Mouse (Mus musculus) kidney, adult 11 months (tissue): Measurements from ENCODE around the gene Tgm2.
A peak's percentile ranks its signal among the peaks of the same experiment; 100 is the strongest.

ENCODE experiments used
- DNase-seq: peaks from one replicate; pipeline ENCODE4 v3.0.0; 2022

The Tgm2 gene

GRCm38 (mm10) chr2:158146223-158146622 lies at the start of gene Tgm2:
Tgm2 (minus strand) TSS chr2:158146436.
- DNase-seq, result peak; percentile 89

GRCm38 (mm10) chr2:158194945-158195640 lies 48.9 kb upstream of the Tgm2 start:
- DNase-seq, result no peak

DNA sequence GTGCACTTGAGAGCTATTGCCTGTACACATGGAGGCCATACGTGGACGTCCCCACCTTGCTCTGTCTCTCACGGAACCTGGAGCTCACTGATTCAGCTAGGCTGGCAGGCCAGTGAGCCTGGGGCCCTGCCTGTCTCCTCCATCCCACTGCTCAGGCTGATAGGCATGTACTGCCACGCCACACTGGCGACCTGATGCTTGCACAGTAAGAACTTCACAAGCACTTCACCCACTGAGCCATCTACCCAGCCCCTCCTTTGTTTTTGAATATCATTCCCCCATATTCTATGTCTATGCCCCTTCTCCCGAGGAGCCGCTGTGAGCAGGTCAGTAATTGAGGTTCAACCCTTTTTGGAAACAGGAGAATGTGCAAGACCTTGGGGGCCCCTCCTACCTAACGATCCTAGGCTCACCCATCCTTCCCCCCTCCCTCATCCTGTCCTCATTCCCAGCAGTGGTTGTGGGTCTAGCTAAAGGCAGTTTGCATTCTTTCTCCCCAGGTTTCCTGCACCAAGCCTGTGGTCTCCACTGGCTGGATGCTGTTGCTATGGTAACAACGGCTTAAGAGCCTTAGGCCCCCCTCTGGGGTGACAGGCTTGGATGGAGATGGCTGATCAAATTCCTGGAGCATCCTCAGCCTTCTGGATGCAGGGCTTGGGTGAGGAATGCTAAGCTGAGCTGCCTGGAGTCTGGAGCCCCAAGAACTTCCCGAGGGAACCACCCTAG lies 47.5 kb upstream of the Tgm2 start:
- DNase-seq, result no peak

DNA sequence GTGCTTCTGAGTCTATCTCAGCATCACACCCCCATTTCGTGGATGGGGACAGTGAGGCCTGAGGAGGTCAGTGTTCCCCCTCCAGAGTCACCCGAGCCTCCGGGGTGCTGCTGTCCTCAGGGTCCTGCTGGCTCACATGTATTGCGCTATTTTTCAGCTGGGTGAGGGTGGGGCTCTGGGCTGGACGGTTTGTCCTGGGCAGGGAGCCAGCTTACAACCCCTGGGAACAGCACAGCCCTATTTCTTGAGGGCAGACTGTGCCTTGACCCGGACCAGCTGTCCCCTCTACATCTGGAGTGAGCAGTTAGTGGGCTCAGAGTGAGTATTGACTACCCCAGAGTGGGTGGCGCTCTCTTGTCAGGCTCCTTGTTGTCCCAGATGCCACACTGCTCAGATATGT lies 44.9 kb upstream of the Tgm2 start:
- no peak for DNase-seq

GRCm38 (mm10) chr2:158189451-158189850 lies 43.2 kb upstream of the Tgm2 start:
- no peak for DNase-seq

- DNase-seq, result no peak
These were observed 40.1 kb upstream of the Tgm2 start for GRCm38 (mm10) chr2:158186206-158186871.

- no peak for DNase-seq
These were observed 37.0 kb upstream of the Tgm2 start for GRCm38 (mm10) chr2:158183266-158183665.

DNA sequence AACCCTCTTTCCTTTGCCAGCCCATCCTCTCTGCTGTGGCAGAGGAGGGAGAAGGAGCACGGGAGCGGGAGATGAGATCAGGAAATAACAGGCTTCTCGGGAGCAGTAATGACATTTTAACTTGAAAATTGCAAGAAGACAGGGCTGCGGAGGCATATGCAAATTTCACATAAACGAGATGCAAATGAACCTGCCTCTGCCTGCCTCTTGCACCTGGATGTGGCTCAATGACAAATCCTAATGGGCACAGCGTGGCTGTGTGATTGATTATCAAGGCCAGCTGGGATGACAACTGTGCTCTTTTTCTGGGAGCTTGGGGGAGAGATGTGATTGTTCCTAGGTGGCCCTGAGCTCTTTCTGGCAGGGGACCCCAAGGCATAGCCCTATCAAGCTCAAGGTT lies 35.7 kb upstream of the Tgm2 start:
- DNase-seq, result no peak

GRCm38 (mm10) chr2:158180797-158181196 lies 34.6 kb upstream of the Tgm2 start:
- no peak for DNase-seq

- DNase-seq, result no peak
These were observed 33.3 kb upstream of the Tgm2 start for GRCm38 (mm10) chr2:158179370-158180111.

GRCm38 (mm10) chr2:158178696-158179369 lies 32.6 kb upstream of the Tgm2 start:
- peak; percentile 73 for DNase-seq

DNA sequence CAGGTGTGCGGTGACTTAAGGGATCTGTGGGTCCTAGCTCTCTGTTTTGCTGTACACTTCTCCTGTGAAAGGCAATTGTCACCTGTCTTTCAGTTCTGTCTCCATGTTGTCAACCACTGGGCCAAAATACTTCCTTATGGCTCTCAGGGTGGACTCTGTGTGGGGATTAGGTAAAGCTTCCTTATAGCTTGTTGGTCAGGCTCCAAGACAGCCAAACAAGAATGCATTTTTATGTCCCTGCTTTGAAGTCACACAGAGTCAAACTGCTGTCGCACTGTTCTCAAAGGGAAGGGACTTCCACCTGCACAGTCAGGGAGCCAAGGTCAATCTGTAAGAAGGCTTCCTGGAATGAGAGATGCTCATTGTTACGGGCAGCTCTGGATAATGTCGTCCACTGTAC lies 31.9 kb upstream of the Tgm2 start:
- no peak for DNase-seq

DNA sequence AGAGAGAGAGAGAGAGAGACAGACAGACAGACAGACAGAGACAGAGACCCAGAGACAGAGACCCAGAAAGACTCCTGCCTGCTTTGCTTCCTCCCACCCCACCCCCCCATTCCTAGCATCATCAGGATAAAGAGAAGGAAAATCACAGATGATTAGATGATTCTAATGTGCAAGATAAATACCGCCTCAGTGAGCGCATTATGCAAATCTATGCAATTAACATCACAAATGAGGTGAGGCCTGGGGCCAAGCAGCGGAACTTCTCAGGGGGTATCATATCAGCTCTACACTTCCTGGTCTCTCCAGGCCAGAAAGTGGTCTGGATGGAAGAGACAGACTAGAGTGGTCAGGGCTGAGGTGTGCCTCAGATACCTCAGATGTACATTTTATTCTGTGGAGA lies 31.3 kb upstream of the Tgm2 start:
- no peak for DNase-seq

DNA sequence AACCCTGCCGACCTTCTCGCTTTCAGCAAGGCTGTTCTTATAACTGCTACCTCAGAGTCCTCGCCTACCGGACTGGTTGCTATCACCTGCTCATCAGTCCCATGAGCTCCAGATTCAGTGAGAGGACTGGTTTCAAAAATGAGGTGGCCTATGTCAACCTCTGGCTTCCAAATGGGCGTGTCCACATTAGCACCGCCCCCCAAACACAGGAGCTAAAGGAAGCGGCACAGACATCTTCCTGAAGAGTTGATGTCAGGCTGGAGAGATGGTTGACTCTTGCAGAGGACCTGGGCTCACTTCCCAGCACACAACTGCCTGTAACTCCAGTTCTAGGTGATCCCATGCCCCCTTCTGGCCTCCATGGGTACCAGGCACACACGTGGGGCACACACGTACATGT lies 30.5 kb upstream of the Tgm2 start:
- no peak for DNase-seq

GRCm38 (mm10) chr2:158175433-158175832 lies 29.2 kb upstream of the Tgm2 start:
- no peak for DNase-seq

DNA sequence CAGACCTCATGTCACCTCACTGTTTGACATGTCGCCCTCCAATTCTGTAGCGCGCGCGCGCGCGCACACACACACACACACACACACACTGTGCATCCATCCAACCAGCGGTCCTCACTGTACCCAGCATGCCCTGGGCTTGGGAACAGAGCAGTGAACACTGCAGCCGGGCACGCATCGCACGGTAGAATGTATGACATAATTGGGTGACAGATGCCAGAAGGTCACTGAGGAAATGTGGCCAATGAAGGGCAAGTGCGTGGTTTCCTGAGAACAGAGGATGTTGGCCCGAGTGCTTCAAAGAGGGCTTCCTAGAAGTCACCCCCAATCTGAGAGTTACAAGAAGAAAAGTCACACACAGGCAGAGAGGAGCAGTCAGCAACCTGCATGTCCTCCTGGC lies 28.7 kb upstream of the Tgm2 start:
- no peak for DNase-seq

DNA sequence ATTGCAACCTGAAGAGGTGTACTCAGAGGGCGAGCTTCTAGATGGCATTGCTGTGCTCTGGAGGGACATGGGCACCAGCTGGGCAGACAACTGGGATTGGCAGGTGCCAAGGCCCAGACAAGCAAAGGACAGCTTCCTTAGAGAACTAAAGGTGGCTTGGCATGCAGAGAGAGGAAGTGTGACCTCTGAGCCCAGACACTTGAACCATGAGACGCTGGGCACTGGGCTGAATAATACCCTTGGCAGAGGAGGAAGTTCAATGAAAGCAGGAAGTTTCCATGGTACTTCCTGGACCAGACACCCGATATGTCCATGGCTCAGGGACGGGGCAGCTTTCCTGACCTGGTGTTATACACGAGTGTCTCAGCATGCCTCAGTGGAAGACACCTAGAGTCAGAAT lies 28.2 kb upstream of the Tgm2 start:
- peak; percentile 47 for DNase-seq

DNA sequence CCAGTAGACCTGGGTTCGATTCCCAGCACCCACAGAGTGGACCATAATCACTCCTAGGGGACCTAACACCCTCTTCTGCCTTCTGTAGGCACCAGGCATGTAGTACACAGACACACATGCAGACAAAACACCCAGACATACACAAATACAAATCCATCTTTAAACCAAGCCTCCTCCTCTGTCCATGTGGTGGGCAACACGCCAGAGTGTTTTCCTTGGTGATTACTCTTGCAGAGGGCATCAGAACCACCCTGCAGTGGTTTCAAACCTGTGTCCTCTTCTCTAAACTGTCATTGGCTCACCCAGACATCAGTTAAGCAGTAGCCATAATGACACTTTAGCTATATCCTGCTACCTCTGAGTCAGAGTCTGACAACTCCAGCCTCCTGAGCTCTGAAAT lies 24.2 kb upstream of the Tgm2 start:
- no peak for DNase-seq

DNA sequence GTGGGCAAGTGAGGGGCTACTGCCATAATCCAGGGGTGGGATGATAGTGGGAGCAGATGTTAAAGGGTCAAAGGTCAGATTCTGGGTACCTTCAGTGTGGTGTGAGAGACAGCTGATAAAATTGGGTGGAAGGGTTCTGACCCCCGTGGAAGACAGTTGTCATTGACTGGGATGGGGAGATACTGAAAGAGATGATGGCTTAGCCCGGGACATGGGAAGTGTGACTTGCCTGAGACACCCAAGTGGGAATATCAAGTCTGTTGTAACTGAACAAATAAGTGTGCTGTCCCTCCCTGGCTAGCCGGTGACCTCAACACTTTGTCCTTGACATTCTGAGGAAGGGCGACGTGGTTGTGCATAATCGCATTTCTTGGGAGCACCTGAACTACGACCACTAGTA lies 23.5 kb upstream of the Tgm2 start:
- DNase-seq, result no peak

- no peak for DNase-seq
These were observed 23.1 kb upstream of the Tgm2 start for GRCm38 (mm10) chr2:158169351-158169750.

DNA sequence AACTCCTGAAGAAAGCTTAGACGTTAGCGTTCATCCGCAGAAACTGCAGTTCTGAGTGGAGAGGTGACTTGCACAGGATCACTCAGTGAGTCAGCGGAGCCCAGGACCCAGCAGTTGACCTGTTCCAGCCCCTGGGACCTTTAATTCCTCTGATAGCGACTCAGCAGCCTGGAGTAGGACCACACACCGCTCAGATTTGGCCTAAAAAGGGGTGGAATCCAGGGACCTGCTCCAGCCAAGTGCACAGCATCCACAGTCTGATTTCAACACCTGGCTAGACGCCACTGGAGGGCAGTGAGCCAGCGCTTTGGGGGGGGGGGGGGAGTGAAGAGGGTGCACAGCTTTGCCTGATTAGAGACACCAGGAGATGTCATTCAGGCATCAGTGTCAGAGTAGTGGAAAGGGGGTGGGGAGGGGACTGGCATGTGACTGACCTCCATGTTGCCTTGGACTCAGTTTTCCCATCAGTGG lies 22.5 kb upstream of the Tgm2 start:
- no peak for DNase-seq

- DNase-seq, result no peak
These were observed 21.4 kb upstream of the Tgm2 start for GRCm38 (mm10) chr2:158167496-158168205.
